Mouse (Mus musculus): ENCODE data around the gene Crtc1. TPM values are rescaled to one million over a fixed set of nuclear protein-coding genes. Genes with fewer than 3 reads are reported as not detected.

Gene Crtc1
- total RNA-seq, 1 experiment: 4.9 TPM

DNA sequence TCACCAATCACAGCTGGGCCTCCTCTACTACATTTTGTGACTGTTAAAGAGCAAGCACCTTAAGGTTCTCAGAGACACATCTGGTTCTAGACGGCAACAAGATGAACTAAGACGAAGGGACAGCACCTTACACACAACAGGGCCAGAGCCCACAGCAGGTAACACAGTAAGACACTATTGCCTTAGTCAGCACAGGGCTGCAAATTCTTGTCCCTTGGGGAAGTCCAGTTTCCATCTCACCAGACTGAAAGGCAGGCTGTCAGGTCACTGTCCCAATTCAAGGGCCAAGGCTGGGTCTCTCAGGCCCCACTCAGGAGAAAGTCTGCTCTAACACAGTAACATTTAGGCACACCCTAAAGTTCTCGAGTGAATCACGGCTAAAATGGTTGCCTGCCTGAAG, 91.9 kb downstream of the Crtc1 start:
- Histone ChIP-seq H3K9me3 (ENCODE audit: control insufficient read depth, insufficient read depth, low read depth, low read length) (no peaks in the 10 kb centered on the region), H3K36me3 (ENCODE audit: control insufficient read depth, insufficient read depth, low read length, poor library complexity, severe bottlenecking) (peaks cover 55% of the 10 kb centered on the region), H3K27ac (ENCODE audit: insufficient read depth, low read depth, low read length, poor library complexity, severe bottlenecking) (no peak overlapping the region), H3K4me3 (ENCODE audit: insufficient read depth in 1 of 2, low read depth in 1 of 2, low read length in 2 of 2, poor library complexity in 1 of 2, severe bottlenecking in 1 of 2) (no peak overlapping the region), H3K4me1 (ENCODE audit: control insufficient read depth in 2 of 2, insufficient read depth in 2 of 2, low read length in 2 of 2, poor library complexity in 1 of 2) (peaks cover 0 to 36% of the 10 kb centered on the region in 2 experiments; a peak in 2 of 4 replicates), H3K9ac (ENCODE audit: insufficient read depth, low read depth, low read length, poor library complexity, severe bottlenecking) (no peak overlapping the region)
- DNase-seq (ENCODE audit: low read depth, low spot score): no peak
- TF ChIP-seq HCFC1 (IDR thresholded peaks at IDR 0.05; ENCODE audit: borderline replicate concordance, insufficient read depth, low read length) (no peak), ZC3H11A (IDR thresholded peaks at IDR 0.05; ENCODE audit: borderline replicate concordance, low read depth, low read length) (no peak), MAFK (IDR thresholded peaks at IDR 0.05; ENCODE audit: insufficient read depth, low read depth, low read length) (no peak), ZNF384 (IDR thresholded peaks at IDR 0.05; ENCODE audit: low read depth, low read length) (no peak), CHD2 (IDR thresholded peaks at IDR 0.05; ENCODE audit: low read depth, low read length) (no peak)
- in situ Hi-C loops (cut with MboI; ENCODE audit: low sequenced_read_pairs in 2 of 2, unreplicated experiment in 2 of 2): no loop called here

DNA sequence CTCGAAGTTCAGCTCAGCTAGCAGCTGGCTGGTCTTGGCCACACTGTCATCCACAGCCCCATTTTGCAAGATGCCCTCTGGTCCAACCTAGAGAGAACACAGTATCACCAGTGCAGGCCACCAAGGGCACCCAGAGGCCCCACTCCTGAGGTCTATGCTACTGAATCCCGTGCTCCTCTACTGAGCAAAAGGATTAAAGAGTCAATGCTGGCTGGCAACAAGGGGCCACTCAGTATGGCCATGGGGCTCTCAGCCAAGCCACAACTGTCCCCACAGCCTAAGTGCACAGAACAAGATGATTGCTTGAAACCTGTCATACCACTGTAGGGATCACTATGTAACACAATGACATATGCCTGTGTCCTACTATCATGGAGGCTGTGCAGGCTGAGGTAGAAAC, 95.1 kb downstream of the Crtc1 start:
- DNase-seq (ENCODE audit: low read depth, low spot score): no peak
- Histone ChIP-seq H3K27ac (ENCODE audit: insufficient read depth, low read depth, low read length, poor library complexity, severe bottlenecking) (no peak overlapping the region), H3K4me3 (ENCODE audit: insufficient read depth in 1 of 2, low read depth in 1 of 2, low read length in 2 of 2, poor library complexity in 1 of 2, severe bottlenecking in 1 of 2) (no peak overlapping the region), H3K9me3 (ENCODE audit: control insufficient read depth, insufficient read depth, low read depth, low read length) (no peaks in the 10 kb centered on the region), H3K36me3 (ENCODE audit: control insufficient read depth, insufficient read depth, low read length, poor library complexity, severe bottlenecking) (peaks cover 69% of the 10 kb centered on the region), H3K9ac (ENCODE audit: insufficient read depth, low read depth, low read length, poor library complexity, severe bottlenecking) (no peak overlapping the region; the same call in 1 of the 2 replicates), H3K4me1 (ENCODE audit: control insufficient read depth in 2 of 2, insufficient read depth in 2 of 2, low read length in 2 of 2, poor library complexity in 1 of 2) (peaks cover 0 to 18% of the 10 kb centered on the region in 2 experiments; a peak in 2 of 4 replicates)
- in situ Hi-C loops (cut with MboI; ENCODE audit: low sequenced_read_pairs in 2 of 2, unreplicated experiment in 2 of 2): no loop called here
- TF ChIP-seq HCFC1 (IDR thresholded peaks at IDR 0.05; ENCODE audit: borderline replicate concordance, insufficient read depth, low read length) (no peak), ZNF384 (IDR thresholded peaks at IDR 0.05; ENCODE audit: low read depth, low read length) (no peak), MAFK (IDR thresholded peaks at IDR 0.05; ENCODE audit: insufficient read depth, low read depth, low read length) (no peak), ZC3H11A (IDR thresholded peaks at IDR 0.05; ENCODE audit: borderline replicate concordance, low read depth, low read length) (no peak), CHD2 (IDR thresholded peaks at IDR 0.05; ENCODE audit: low read depth, low read length) (no peak)

DNA sequence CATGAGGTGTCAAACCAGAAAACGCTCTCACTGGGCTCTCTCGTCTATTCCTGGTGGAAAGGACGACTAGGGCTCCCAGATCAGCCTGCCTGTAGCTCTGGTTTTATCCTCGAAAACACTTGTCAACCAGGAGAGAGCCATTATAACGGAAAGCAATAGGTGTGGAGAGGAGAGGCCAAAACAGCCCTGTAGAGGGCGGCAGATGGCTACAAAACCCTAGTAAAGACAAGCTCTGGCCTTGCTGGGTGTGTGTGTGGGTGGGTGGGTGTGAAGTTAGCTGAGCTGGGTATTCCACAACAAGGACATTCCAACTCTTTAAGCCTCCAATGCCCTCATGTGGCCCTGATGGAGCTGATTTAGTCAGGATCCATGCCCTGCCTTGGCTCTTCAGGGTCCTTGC, 95.7 kb downstream of the Crtc1 start:
- Histone ChIP-seq H3K9ac (ENCODE audit: insufficient read depth, low read depth, low read length, poor library complexity, severe bottlenecking) (no peak overlapping the region), H3K9me3 (ENCODE audit: control insufficient read depth, insufficient read depth, low read depth, low read length) (no peaks in the 10 kb centered on the region), H3K27ac (ENCODE audit: insufficient read depth, low read depth, low read length, poor library complexity, severe bottlenecking) (no peak overlapping the region), H3K4me3 (ENCODE audit: insufficient read depth in 1 of 2, low read depth in 1 of 2, low read length in 2 of 2, poor library complexity in 1 of 2, severe bottlenecking in 1 of 2) (no peak overlapping the region), H3K36me3 (ENCODE audit: control insufficient read depth, insufficient read depth, low read length, poor library complexity, severe bottlenecking) (peaks cover 69% of the 10 kb centered on the region), H3K4me1 (ENCODE audit: control insufficient read depth in 2 of 2, insufficient read depth in 2 of 2, low read length in 2 of 2, poor library complexity in 1 of 2) (peaks cover 0 to 13% of the 10 kb centered on the region in 2 experiments; a peak in 2 of 4 replicates)
- TF ChIP-seq HCFC1 (IDR thresholded peaks at IDR 0.05; ENCODE audit: borderline replicate concordance, insufficient read depth, low read length): no peak
- 0 out of 2 replicates have a peak, but pooled peaks have one; percentile 38 for TF ChIP-seq ZNF384 (IDR thresholded peaks at IDR 0.05; ENCODE audit: low read depth, low read length)
- TF ChIP-seq ZC3H11A (IDR thresholded peaks at IDR 0.05; ENCODE audit: borderline replicate concordance, low read depth, low read length): no peak
- no peak for TF ChIP-seq CHD2 (IDR thresholded peaks at IDR 0.05; ENCODE audit: low read depth, low read length)
- TF ChIP-seq MAFK (IDR thresholded peaks at IDR 0.05; ENCODE audit: insufficient read depth, low read depth, low read length): no peak
- DNase-seq (ENCODE audit: low read depth, low spot score): no peak
- in situ Hi-C loops (cut with MboI; ENCODE audit: low sequenced_read_pairs in 2 of 2, unreplicated experiment in 2 of 2): no loop called here

GRCm38 (mm10) chr8:70343076-70343475, 96.3 kb downstream of the Crtc1 start:
- in situ Hi-C loops (cut with MboI; ENCODE audit: low sequenced_read_pairs in 2 of 2, unreplicated experiment in 2 of 2): no loop called here

More at GRCm38 (mm10) chr8:70343076-70343475, 96.3 kb downstream of the Crtc1 start:
- no peaks in the 10 kb centered on the region for H3K9me3 ChIP-seq (ENCODE audit: control insufficient read depth, insufficient read depth, low read depth, low read length)
- peaks cover 72% of the 10 kb centered on the region for H3K36me3 ChIP-seq (ENCODE audit: control insufficient read depth, insufficient read depth, low read length, poor library complexity, severe bottlenecking)
- H3K27ac ChIP-seq (ENCODE audit: insufficient read depth, low read depth, low read length, poor library complexity, severe bottlenecking): no peak overlapping the region
- no peak overlapping the region for H3K4me3 ChIP-seq (ENCODE audit: insufficient read depth in 1 of 2, low read depth in 1 of 2, low read length in 2 of 2, poor library complexity in 1 of 2, severe bottlenecking in 1 of 2)
- H3K4me1 ChIP-seq (ENCODE audit: control insufficient read depth in 2 of 2, insufficient read depth in 2 of 2, low read length in 2 of 2, poor library complexity in 1 of 2): peaks cover 0 to 9% of the 10 kb centered on the region in 2 experiments; a peak in 1 of 4 replicates
- no peak for DNase-seq (ENCODE audit: low read depth, low spot score)
- no peak overlapping the region for H3K9ac ChIP-seq (ENCODE audit: insufficient read depth, low read depth, low read length, poor library complexity, severe bottlenecking)
- TF ChIP-seq CHD2 (IDR thresholded peaks at IDR 0.05; ENCODE audit: low read depth, low read length) (no peak), ZC3H11A (IDR thresholded peaks at IDR 0.05; ENCODE audit: borderline replicate concordance, low read depth, low read length) (no peak), ZNF384 (IDR thresholded peaks at IDR 0.05; ENCODE audit: low read depth, low read length) (no peak), MAFK (IDR thresholded peaks at IDR 0.05; ENCODE audit: insufficient read depth, low read depth, low read length) (no peak), HCFC1 (IDR thresholded peaks at IDR 0.05; ENCODE audit: borderline replicate concordance, insufficient read depth, low read length) (no peak)
